Mouse (Mus musculus): ENCODE measurements around the gene Pclo. TPM values are rescaled to one million over a fixed set of nuclear protein-coding genes. Genes with fewer than 3 reads are reported as not detected.

The Pclo gene
- polyA plus RNA-seq, 1 experiment from 2014 or later = 0.04 TPM

- no peak overlapping the region for H3K9ac ChIP-seq (ENCODE audit: low read depth, low read length)
- H3K27me3 ChIP-seq (ENCODE audit: control insufficient read depth, insufficient read depth, low read depth, low read length) = no peaks in the 10 kb centered on the region
- 48% methylated on average over 3 of the region's 3 CpGs for WGBS (ENCODE audit: insufficient replicate concordance)
- H3K36me3 ChIP-seq (ENCODE audit: control insufficient read depth, insufficient read depth) = no peaks in the 10 kb centered on the region
- no peaks in the 10 kb centered on the region for H3K9me3 ChIP-seq (replicated peaks; ENCODE audit: control insufficient read depth, low read length)
- no peaks in the 10 kb centered on the region for H3K4me1 ChIP-seq (ENCODE audit: control insufficient read depth, low read depth, low read length)
- no peak overlapping the region for H3K4me2 ChIP-seq (ENCODE audit: low read depth, low read length)
- ATAC-seq (ENCODE audit: low read depth) = no peak
- H3K4me3 ChIP-seq (ENCODE audit: low read depth, low read length) = no peak overlapping the region
- no peak overlapping the region for H3K27ac ChIP-seq (ENCODE audit: low read length)
Observed at GRCm38 (mm10) chr5:14723576-14723975, 208.9 kb downstream of the Pclo start.

- Histone ChIP-seq H3K36me3 (ENCODE audit: control insufficient read depth, insufficient read depth) (no peaks in the 10 kb centered on the region), H3K4me1 (ENCODE audit: control insufficient read depth, low read depth, low read length) (no peaks in the 10 kb centered on the region), H3K4me2 (ENCODE audit: low read depth, low read length) (no peak overlapping the region), H3K4me3 (ENCODE audit: low read depth, low read length) (no peak overlapping the region), H3K9me3 (replicated peaks; ENCODE audit: control insufficient read depth, low read length) (no peaks in the 10 kb centered on the region), H3K27ac (ENCODE audit: low read length) (no peak overlapping the region), H3K27me3 (ENCODE audit: control insufficient read depth, insufficient read depth, low read depth, low read length) (no peaks in the 10 kb centered on the region), H3K9ac (ENCODE audit: low read depth, low read length) (no peak overlapping the region)
- no peak for ATAC-seq (ENCODE audit: low read depth)
- WGBS (ENCODE audit: insufficient replicate concordance) = 44% methylated on average over 3 of the region's 3 CpGs
Observed at GRCm38 (mm10) chr5:14728676-14729253, 214.0 kb downstream of the Pclo start.

- H3K9ac ChIP-seq (ENCODE audit: low read depth, low read length) = no peak overlapping the region
- no peaks in the 10 kb centered on the region for H3K27me3 ChIP-seq (ENCODE audit: control insufficient read depth, insufficient read depth, low read depth, low read length)
- H3K27ac ChIP-seq (ENCODE audit: low read length) = no peak overlapping the region
- no peaks in the 10 kb centered on the region for H3K36me3 ChIP-seq (ENCODE audit: control insufficient read depth, insufficient read depth)
- H3K4me1 ChIP-seq (ENCODE audit: control insufficient read depth, low read depth, low read length) = no peaks in the 10 kb centered on the region
- H3K4me2 ChIP-seq (ENCODE audit: low read depth, low read length) = no peak overlapping the region
- no peaks in the 10 kb centered on the region for H3K9me3 ChIP-seq (replicated peaks; ENCODE audit: control insufficient read depth, low read length)
- ATAC-seq (ENCODE audit: low read depth) = no peak
- H3K4me3 ChIP-seq (ENCODE audit: low read depth, low read length) = no peak overlapping the region
Observed at GRCm38 (mm10) chr5:14750882-14751281, 236.2 kb downstream of the Pclo start.

- 65% methylated on average over 11 of the region's 11 CpGs for whole genome bisulfite sequencing (ENCODE audit: insufficient replicate concordance)
- Histone ChIP-seq H3K4me2 (ENCODE audit: low read depth, low read length) (no peak overlapping the region), H3K9ac (ENCODE audit: low read depth, low read length) (no peak overlapping the region), H3K4me3 (ENCODE audit: low read depth, low read length) (no peak overlapping the region), H3K36me3 (ENCODE audit: control insufficient read depth, insufficient read depth) (no peaks in the 10 kb centered on the region), H3K9me3 (replicated peaks; ENCODE audit: control insufficient read depth, low read length) (no peaks in the 10 kb centered on the region), H3K4me1 (ENCODE audit: control insufficient read depth, low read depth, low read length) (no peaks in the 10 kb centered on the region), H3K27me3 (ENCODE audit: control insufficient read depth, insufficient read depth, low read depth, low read length) (no peaks in the 10 kb centered on the region), H3K27ac (ENCODE audit: low read length) (no peak overlapping the region)
- no peak for ATAC-seq (ENCODE audit: low read depth)
Observed at GRCm38 (mm10) chr5:14766686-14767085, 252.0 kb downstream of the Pclo start.

GRCm38 (mm10) chr5:14782362-14783082, 267.8 kb downstream of the Pclo start:
- WGBS (ENCODE audit: insufficient replicate concordance) = 19% methylated on average over 1 of the region's 1 CpGs
- no peak overlapping the region for H3K9ac ChIP-seq (ENCODE audit: low read depth, low read length)
- H3K27ac ChIP-seq (ENCODE audit: low read length) = no peak overlapping the region

GRCm38 (mm10) chr5:14793891-14794290, 279.2 kb downstream of the Pclo start:
- no peak for ATAC-seq (ENCODE audit: low read depth)
- H3K9ac ChIP-seq (ENCODE audit: low read depth, low read length) = no peak overlapping the region
- 80% methylated on average over 9 of the region's 9 CpGs for WGBS (ENCODE audit: insufficient replicate concordance)
- no peaks in the 10 kb centered on the region for H3K36me3 ChIP-seq (ENCODE audit: control insufficient read depth, insufficient read depth)
- no peak overlapping the region for H3K4me2 ChIP-seq (ENCODE audit: low read depth, low read length)
- no peaks in the 10 kb centered on the region for H3K27me3 ChIP-seq (ENCODE audit: control insufficient read depth, insufficient read depth, low read depth, low read length)
- no peak overlapping the region for H3K4me3 ChIP-seq (ENCODE audit: low read depth, low read length)
- H3K9me3 ChIP-seq (replicated peaks; ENCODE audit: control insufficient read depth, low read length) = no peaks in the 10 kb centered on the region
- H3K27ac ChIP-seq (ENCODE audit: low read length) = no peak overlapping the region
- no peaks in the 10 kb centered on the region for H3K4me1 ChIP-seq (ENCODE audit: control insufficient read depth, low read depth, low read length)

More at GRCm38 (mm10) chr5:14782362-14783082, 267.8 kb downstream of the Pclo start:
- H3K4me3 ChIP-seq (ENCODE audit: low read depth, low read length) = no peak overlapping the region
- no peaks in the 10 kb centered on the region for H3K27me3 ChIP-seq (ENCODE audit: control insufficient read depth, insufficient read depth, low read depth, low read length)
- H3K9me3 ChIP-seq (replicated peaks; ENCODE audit: control insufficient read depth, low read length) = no peaks in the 10 kb centered on the region
- H3K36me3 ChIP-seq (ENCODE audit: control insufficient read depth, insufficient read depth) = no peaks in the 10 kb centered on the region
- no peak for ATAC-seq (ENCODE audit: low read depth)
- H3K4me2 ChIP-seq (ENCODE audit: low read depth, low read length) = no peak overlapping the region
- no peaks in the 10 kb centered on the region for H3K4me1 ChIP-seq (ENCODE audit: control insufficient read depth, low read depth, low read length)

GRCm38 (mm10) chr5:14807136-14807535, 292.4 kb downstream of the Pclo start:
- no peak for ATAC-seq (ENCODE audit: low read depth)
- no peak overlapping the region for H3K4me2 ChIP-seq (ENCODE audit: low read depth, low read length)
- no peak overlapping the region for H3K27ac ChIP-seq (ENCODE audit: low read length)
- 7% methylated on average over 6 of the region's 6 CpGs for WGBS (ENCODE audit: insufficient replicate concordance)
- H3K4me3 ChIP-seq (ENCODE audit: low read depth, low read length) = no peak overlapping the region
- no peaks in the 10 kb centered on the region for H3K4me1 ChIP-seq (ENCODE audit: control insufficient read depth, low read depth, low read length)
- no peaks in the 10 kb centered on the region for H3K36me3 ChIP-seq (ENCODE audit: control insufficient read depth, insufficient read depth)
- no peaks in the 10 kb centered on the region for H3K9me3 ChIP-seq (replicated peaks; ENCODE audit: control insufficient read depth, low read length)
- no peak overlapping the region for H3K9ac ChIP-seq (ENCODE audit: low read depth, low read length)
- H3K27me3 ChIP-seq (ENCODE audit: control insufficient read depth, insufficient read depth, low read depth, low read length) = no peaks in the 10 kb centered on the region

- H3K4me2 ChIP-seq (ENCODE audit: low read depth, low read length) = no peak overlapping the region
- H3K9me3 ChIP-seq (replicated peaks; ENCODE audit: control insufficient read depth, low read length) = no peaks in the 10 kb centered on the region
- no peaks in the 10 kb centered on the region for H3K27me3 ChIP-seq (ENCODE audit: control insufficient read depth, insufficient read depth, low read depth, low read length)
- no peaks in the 10 kb centered on the region for H3K4me1 ChIP-seq (ENCODE audit: control insufficient read depth, low read depth, low read length)
- WGBS (ENCODE audit: insufficient replicate concordance) = 45% methylated on average over 3 of the region's 3 CpGs
- H3K36me3 ChIP-seq (ENCODE audit: control insufficient read depth, insufficient read depth) = no peaks in the 10 kb centered on the region
- H3K27ac ChIP-seq (ENCODE audit: low read length) = no peak overlapping the region
- ATAC-seq (ENCODE audit: low read depth) = no peak
- H3K9ac ChIP-seq (ENCODE audit: low read depth, low read length) = no peak overlapping the region
- no peak overlapping the region for H3K4me3 ChIP-seq (ENCODE audit: low read depth, low read length)
Observed at GRCm38 (mm10) chr5:14833165-14833860, 318.6 kb downstream of the Pclo start.

Measured in liver, embryonic 16.5 days (tissue).